Mouse (Mus musculus) olfactory bulb, adult 2 months (tissue): ENCODE data around the gene Ube2f. TPM values are rescaled to one million over a fixed set of nuclear protein-coding genes. Genes with fewer than 3 reads are reported as not detected.
A peak's percentile ranks its signal among the peaks of the same experiment; 100 is the strongest.

ENCODE experiments used
- H3K27ac ChIP-seq: fragments of 200-500 bp; 2 replicates; pipeline ENCODE4 v1.5.1; 2012; ENCODE audit warnings: low read depth, low read length; ENCODE audit not compliant: insufficient read depth
- H3K4me1 ChIP-seq: fragments of 200-500 bp; 2 replicates; pipeline ENCODE4 v1.6.1; 2012; ENCODE audit warnings: low read length; ENCODE audit not compliant: control insufficient read depth, insufficient read depth
- H3K4me3 ChIP-seq: fragments of 200-500 bp; 2 replicates; pipeline ENCODE4 v1.5.1; 2012; ENCODE audit warnings: mild to moderate bottlenecking, low read depth, low read length, moderate library complexity; ENCODE audit not compliant: insufficient read depth
- CTCF ChIP-seq: fragments of 200-500 bp; IDR thresholded peaks from 2 replicates; pipeline ENCODE4 v1.5.1; 2012; ENCODE audit warnings: low read depth, mild to moderate bottlenecking, low read length, moderate library complexity; ENCODE audit not compliant: insufficient read depth
- POLR2A ChIP-seq: fragments of 200-500 bp; IDR thresholded peaks from 2 replicates; pipeline ENCODE4 v1.6.1; 2012; ENCODE audit warnings: mild to moderate bottlenecking, low read depth, low read length, moderate library complexity; ENCODE audit not compliant: insufficient read depth
- WGBS: fragments of 180-500 bp; shearing (Covaris S2); methylation state at CpG from one replicate; pipeline ENCODE4 v1.1.7; 2018; 5-methylcytosine and 5-hydroxymethylcytosine counted together
- polyA plus RNA-seq: library from polyadenylated mRNA; stranded (reverse); fragments of >200 nt; gene quantifications from 2 replicates; pipeline ENCODE4 v1.2.4, GENCODE M21; 2012; ENCODE audit warnings: low replicate concordance; ENCODE audit not compliant: missing spikeins, insufficient read depth, insufficient read length

The Ube2f gene
- polyA plus RNA-seq: not detected in 2 replicates

GRCm38 (mm10) chr1:91249564-91250414 is at the start of gene Ube2f:
Gene Ube2f, plus strand, starts transcription at chr1:91250304.
- TF ChIP-seq CTCF: no peak
- TF ChIP-seq POLR2A: peak; percentile 74; the same call in 1 of the 2 replicates
- peak within 1 kb of the TSS; percentile 99 for H3K4me3 ChIP-seq
- WGBS: under 1% methylated on average over 43 of the region's 43 CpGs
- H3K4me1 ChIP-seq: peaks cover 6% of the 10 kb centered on the region
- peak within 1 kb of the TSS; percentile 64 for H3K27ac ChIP-seq

DNA sequence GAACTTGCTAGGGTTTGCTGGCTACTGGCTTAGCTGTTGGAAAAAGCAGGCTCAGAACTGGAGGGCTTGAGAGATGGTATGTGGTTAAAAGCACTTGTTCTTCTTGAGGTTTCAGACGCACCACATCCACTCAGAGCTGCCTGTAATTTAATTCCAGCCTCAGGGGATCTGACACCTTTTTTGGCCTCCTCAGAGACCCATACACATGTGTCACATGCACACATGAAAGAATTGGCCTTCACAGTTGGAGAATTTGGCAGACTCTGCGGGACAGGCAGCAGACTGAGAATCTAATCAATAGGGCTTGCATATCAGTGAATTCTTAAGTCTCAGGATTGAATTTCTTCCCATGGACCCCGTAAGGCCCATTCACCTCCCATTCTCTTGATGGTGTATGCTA is 49.0 kb upstream of the Ube2f start:
- no peak overlapping the region for H3K4me3 ChIP-seq
- H3K4me1 ChIP-seq: peaks cover 21% of the 10 kb centered on the region
- no peak for TF ChIP-seq POLR2A
- TF ChIP-seq CTCF: no peak
- no peak overlapping the region for H3K27ac ChIP-seq
- WGBS: 60% methylated on average over 3 of the region's 3 CpGs

DNA sequence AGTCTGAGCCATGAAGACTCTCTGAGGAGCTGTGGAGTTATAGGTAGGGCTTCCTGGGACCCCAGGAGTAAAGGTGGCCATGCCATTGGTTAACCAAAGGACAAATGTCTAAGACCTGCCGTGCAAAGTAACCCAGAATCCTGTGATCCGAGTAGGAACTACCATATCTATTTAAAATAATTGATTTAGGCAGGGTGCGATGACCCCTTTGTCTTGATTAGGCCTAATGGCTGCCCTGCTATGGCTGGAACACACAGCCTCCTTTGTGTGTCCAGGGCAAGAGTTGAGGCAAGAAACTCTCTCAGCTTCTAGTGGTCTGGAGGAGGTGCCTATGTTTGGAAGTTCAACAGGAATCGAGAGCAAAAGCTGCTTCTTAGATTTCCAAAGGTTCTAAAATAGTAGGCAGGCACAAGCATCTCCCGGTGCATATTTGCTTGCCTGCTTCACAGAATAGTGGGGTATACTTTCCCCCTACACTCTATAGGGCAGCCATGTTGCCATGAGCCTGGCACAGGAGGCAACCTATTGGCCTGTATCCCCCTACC is 45.8 kb upstream of the Ube2f start:
- H3K4me3 ChIP-seq: no peak overlapping the region
- no peak overlapping the region for H3K27ac ChIP-seq
- peaks cover 42% of the 10 kb centered on the region for H3K4me1 ChIP-seq
- TF ChIP-seq CTCF: no peak
- TF ChIP-seq POLR2A: no peak
- 66% methylated on average over 5 of the region's 5 CpGs for WGBS

DNA sequence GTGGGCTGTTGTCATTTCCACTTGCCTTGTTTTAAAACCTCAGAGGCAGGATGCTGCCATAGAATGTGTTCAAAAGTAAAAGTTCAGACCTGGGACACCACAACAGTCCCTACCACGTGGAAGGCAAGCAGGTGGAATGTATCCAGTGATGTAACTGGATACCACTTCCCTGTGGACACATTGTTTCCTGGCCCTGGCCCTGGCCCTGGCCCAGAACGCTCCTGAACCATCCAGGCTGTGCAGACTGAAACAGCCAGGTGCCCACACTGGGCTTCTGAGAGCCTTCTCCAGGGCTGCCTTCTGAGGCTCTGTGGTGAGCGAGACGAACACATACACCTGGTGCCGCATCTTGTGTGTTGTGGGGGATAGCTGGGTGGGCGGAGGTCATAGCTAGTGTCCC is 44.5 kb upstream of the Ube2f start:
- WGBS: 86% methylated on average over 6 of the region's 6 CpGs
- TF ChIP-seq CTCF (no peak), POLR2A (no peak)
- H3K4me1 ChIP-seq: peaks cover 46% of the 10 kb centered on the region
- H3K4me3 ChIP-seq: no peak overlapping the region
- H3K27ac ChIP-seq: 0 out of 2 replicates have a peak overlapping the region, but pooled peaks have one; percentile 20

DNA sequence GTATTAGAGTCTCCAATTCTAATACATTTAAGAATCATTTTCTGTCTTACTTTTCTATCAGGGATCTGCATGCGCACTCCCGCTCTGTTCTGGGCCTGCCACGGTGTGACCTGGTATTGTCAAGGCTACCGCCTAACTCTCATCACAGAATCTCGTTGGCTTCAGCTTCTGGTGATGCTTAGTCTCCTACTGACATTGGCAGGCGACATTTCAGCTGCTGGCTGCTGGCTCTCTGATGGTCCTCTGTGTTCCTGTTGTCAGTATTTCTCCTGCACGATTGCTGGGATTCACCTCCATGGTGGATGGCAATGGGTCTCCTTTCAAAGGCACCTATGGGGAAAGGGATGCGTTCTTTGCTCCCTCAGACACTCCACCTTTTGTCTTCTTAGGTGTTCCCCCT is 43.8 kb upstream of the Ube2f start:
- Histone ChIP-seq H3K4me1 (peaks cover 53% of the 10 kb centered on the region), H3K27ac (0 out of 2 replicates have a peak overlapping the region, but pooled peaks have one; percentile 16), H3K4me3 (no peak overlapping the region)
- TF ChIP-seq POLR2A (no peak), CTCF (no peak)
- 58% methylated on average over 8 of the region's 8 CpGs for WGBS

GRCm38 (mm10) chr1:91206873-91207272 is 43.2 kb upstream of the Ube2f start:
- WGBS: 31% methylated on average over 5 of the region's 5 CpGs

GRCm38 (mm10) chr1:91207334-91208074 is 42.6 kb upstream of the Ube2f start:
- Histone ChIP-seq H3K4me1 (peaks cover 62% of the 10 kb centered on the region), H3K4me3 (no peak overlapping the region), H3K27ac (peak overlapping the region; percentile 95)
- no peak for TF ChIP-seq CTCF
- no peak for TF ChIP-seq POLR2A
- WGBS: 52% methylated on average over 3 of the region's 3 CpGs

More at GRCm38 (mm10) chr1:91206873-91207272, 43.2 kb upstream of the Ube2f start:
- peaks cover 58% of the 10 kb centered on the region for H3K4me1 ChIP-seq
- no peak for TF ChIP-seq CTCF
- no peak for TF ChIP-seq POLR2A
- no peak overlapping the region for H3K4me3 ChIP-seq
- peak overlapping the region; percentile 43 for H3K27ac ChIP-seq

DNA sequence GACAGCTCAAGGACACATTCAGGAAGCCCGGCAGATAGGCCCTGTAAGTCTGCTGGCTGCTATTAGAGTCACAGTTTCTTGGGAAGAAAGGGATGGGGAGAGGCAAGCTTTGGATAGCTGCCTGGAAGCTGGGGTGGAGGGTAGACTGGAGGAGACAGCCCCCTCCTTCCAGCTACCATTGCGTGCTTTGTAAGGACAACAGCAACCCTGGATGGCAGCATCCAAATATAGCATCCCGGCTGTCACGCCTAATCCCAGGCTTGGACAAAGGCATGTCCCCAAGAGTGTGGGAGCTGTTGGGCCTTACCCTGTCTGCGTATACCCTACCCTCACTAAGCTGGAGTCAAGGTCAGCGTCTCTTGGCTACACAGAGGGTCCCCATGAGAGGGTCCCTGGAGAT is 40.8 kb upstream of the Ube2f start:
- TF ChIP-seq POLR2A (no peak), CTCF (no peak)
- WGBS: 33% methylated on average over 6 of the region's 6 CpGs
- Histone ChIP-seq H3K4me3 (no peak overlapping the region), H3K4me1 (peaks cover 59% of the 10 kb centered on the region), H3K27ac (peak overlapping the region; percentile 95)

- 28% methylated on average over 6 of the region's 6 CpGs for WGBS
- TF ChIP-seq CTCF (no peak), POLR2A (no peak)
- peak overlapping the region; percentile 95 for H3K27ac ChIP-seq
- no peak overlapping the region for H3K4me3 ChIP-seq
- peaks cover 60% of the 10 kb centered on the region for H3K4me1 ChIP-seq
These were observed 40.3 kb upstream of the Ube2f start for GRCm38 (mm10) chr1:91209785-91210184.
